Mouse (Mus musculus): ENCODE data around the gene Zic5. TPM values are rescaled to one million over a fixed set of nuclear protein-coding genes. Genes with fewer than 3 reads are reported as not detected.
A peak's percentile ranks its signal among the peaks of the same experiment; 100 is the strongest.

Gene Zic5
- polyA plus RNA-seq, 1 experiment from 2014 or later, result 4.8 TPM

DNA sequence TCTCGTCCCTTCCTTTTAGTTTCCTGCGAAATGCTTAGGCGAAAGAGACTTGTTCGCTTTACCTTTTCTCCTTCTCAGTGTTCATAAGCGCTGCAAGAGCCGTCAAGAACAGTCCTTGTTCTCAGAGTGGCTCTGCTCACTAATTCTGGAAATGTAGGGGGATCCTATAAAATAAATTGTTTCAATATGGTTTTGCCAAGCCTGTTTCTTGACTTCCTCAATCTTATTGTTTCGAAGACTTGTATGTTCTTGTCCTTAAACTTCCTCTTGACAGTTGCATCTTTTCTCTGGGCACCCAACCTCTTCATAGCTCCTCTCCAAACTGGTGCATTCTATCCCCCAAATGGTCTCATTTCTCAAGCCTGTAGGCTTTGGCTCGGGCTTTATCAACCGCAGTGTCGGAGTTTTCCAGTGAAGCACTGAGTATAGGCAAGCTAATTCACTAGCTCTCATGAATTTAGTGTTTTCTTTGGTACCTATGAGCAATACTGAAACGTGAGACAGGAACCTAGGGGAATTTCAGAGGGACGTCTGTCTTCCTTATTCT is 20.2 kb upstream of the Zic5 start:
- 1% methylated on average over 12 of the region's 12 CpGs for WGBS
- no peak for ATAC-seq (ENCODE audit: insufficient number of reproducible peaks, insufficient read depth, low FRiP score, low TSS enrichment)
- peaks cover 68% of the 10 kb centered on the region for H3K27me3 ChIP-seq
- peak overlapping the region; percentile 2; the same call in 1 of the 2 replicates for H3K4me2 ChIP-seq (replicated peaks)
- peaks cover 5% of the 10 kb centered on the region for H3K4me1 ChIP-seq
- no peaks in the 10 kb centered on the region for H3K36me3 ChIP-seq
- no peaks in the 10 kb centered on the region for H3K9me3 ChIP-seq
- H3K27ac ChIP-seq, result no peak overlapping the region
- no peak overlapping the region for H3K4me3 ChIP-seq
- no peak overlapping the region for H3K9ac ChIP-seq

DNA sequence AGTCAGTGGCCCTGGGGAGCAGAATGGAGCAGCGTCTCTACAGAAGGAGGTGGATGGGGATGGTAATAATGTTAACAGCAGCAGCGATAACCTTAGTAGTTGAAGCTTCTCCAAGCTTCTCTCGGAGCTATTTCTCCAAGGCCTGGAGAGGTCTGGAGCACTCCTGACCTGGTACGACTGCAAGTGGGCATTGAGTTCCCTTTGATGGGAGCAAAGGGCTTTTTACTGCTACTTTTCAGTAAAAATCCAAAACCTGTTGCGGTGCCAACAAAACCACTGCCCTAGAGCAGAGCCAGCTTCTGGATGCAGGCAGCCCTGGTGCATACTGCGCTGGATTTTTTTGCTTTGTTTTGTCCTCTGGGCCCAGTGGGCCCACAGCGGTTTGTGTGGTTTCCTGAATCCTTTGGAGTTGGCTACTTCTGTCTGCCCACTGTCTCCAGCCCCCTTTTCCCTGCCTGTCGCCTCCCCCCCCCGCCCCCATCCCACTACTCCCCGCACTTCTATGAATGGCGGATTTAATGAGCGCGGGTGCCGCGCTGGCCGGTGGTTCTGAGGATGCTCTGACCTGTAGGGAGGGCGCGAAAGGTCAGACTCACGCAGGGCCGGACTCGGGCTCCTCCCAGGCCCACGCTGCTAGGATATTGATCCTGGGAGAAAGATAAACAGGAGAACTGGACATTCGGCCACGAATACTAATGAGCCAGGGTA is 19.5 kb upstream of the Zic5 start:
- Histone ChIP-seq H3K27me3 (peaks cover 66% of the 10 kb centered on the region), H3K9me3 (no peaks in the 10 kb centered on the region), H3K36me3 (no peaks in the 10 kb centered on the region), H3K4me1 (no peaks in the 10 kb centered on the region), H3K4me2 (replicated peaks) (peak overlapping the region; percentile 2; the same call in 1 of the 2 replicates), H3K9ac (no peak overlapping the region), H3K4me3 (no peak overlapping the region), H3K27ac (no peak overlapping the region)
- 1% methylated on average over 24 of the region's 24 CpGs for WGBS
- ATAC-seq (ENCODE audit: insufficient number of reproducible peaks, insufficient read depth, low FRiP score, low TSS enrichment), result 0 out of 2 replicates have a peak, but pooled peaks have one; percentile 36

DNA sequence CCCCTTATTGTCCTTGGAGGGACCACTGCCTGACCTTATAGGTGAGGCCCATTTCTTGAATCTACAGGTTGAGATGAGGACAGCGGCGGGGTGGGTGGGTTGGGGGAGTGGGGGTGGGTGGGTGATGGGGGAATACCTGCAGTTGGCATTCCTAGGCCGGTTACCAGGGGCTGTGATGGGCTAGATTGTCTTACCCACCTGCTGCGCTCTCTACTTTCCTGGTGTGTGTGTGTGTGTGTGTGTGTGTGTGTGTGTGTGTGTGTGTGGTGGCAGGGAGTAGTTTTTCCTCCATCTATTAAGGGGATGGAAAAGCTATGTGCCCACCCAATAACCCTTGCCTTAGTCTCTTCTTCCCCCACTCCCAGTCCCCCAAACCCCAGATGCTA is 19.0 kb upstream of the Zic5 start:
- no peak for ATAC-seq (ENCODE audit: insufficient number of reproducible peaks, insufficient read depth, low FRiP score, low TSS enrichment)
- Histone ChIP-seq H3K4me1 (no peaks in the 10 kb centered on the region), H3K9ac (no peak overlapping the region), H3K9me3 (no peaks in the 10 kb centered on the region), H3K27ac (no peak overlapping the region), H3K27me3 (peaks cover 66% of the 10 kb centered on the region), H3K4me3 (no peak overlapping the region), H3K36me3 (no peaks in the 10 kb centered on the region), H3K4me2 (replicated peaks) (no peak overlapping the region)
- WGBS, result 11% methylated on average over 4 of the region's 4 CpGs

DNA sequence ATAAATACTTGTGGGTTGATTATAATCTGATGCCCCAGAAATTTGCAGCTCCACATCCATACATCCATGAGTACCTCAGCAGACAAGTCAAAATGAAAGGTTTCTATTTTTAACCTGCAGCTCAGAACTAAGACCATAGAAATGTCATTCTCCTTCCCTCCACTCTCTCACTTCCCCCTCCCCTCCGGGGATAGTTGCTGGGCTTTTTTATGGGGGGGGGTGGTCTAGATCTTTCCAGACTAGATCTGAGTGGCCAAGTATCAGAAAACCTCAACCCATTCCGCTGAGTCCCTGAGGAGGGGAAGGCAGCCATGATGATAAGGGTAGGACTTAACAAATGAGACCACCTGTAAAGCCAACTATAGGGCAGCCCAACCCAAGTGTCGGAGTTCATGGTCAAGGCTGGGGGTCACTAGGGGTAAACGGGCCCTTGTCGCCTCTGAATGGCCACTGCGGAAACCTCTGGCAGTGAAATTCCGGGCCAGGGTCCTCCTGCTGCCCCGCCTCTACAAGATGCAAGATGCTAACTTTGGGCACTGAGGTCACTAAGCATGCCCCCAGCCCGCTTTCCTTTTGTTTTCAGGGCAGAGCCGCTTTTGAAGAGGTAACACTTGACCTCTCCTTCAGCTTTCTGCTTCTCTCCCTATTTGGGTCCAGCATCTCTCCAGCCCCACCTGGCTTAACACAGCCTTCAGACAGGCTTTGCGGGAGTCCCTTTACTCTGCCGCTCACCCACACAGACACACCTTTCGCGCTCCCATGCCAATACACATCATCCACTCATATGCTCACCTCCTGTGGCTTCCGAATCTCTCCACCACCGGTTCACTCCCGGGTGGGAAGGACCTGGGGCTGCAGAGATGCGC is 18.3 kb upstream of the Zic5 start:
- Histone ChIP-seq H3K4me3 (no peak overlapping the region), H3K9ac (no peak overlapping the region), H3K27me3 (peaks cover 69% of the 10 kb centered on the region), H3K4me1 (no peaks in the 10 kb centered on the region), H3K9me3 (no peaks in the 10 kb centered on the region), H3K27ac (no peak overlapping the region), H3K4me2 (replicated peaks) (no peak overlapping the region), H3K36me3 (no peaks in the 10 kb centered on the region)
- WGBS, result 3% methylated on average over 18 of the region's 18 CpGs
- ATAC-seq (ENCODE audit: insufficient number of reproducible peaks, insufficient read depth, low FRiP score, low TSS enrichment), result no peak

DNA sequence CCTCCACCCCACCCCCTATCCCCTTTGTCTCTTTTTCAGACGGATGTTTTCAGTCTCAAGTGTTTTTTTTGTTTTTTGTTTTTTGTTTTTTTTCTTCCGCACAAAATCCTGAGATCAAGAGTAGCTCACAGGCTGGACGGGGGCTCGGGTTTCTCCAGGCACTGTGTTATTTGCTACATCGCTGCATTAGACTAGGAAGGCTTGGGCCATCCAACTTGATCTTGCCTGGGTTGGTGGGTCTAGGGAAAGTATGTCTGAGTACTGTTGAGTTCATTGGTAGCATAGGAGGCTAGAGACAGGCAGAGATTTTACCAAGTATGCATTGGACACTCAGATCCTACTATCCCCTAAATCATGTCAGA is 17.5 kb upstream of the Zic5 start:
- Histone ChIP-seq H3K4me2 (replicated peaks) (0 out of 2 replicates have a peak overlapping the region, but pooled peaks have one; percentile 16), H3K36me3 (no peaks in the 10 kb centered on the region), H3K9ac (no peak overlapping the region), H3K27me3 (peaks cover 75% of the 10 kb centered on the region), H3K4me1 (no peaks in the 10 kb centered on the region), H3K9me3 (no peaks in the 10 kb centered on the region), H3K27ac (no peak overlapping the region), H3K4me3 (no peak overlapping the region)
- 5% methylated on average over 5 of the region's 5 CpGs for WGBS
- no peak for ATAC-seq (ENCODE audit: insufficient number of reproducible peaks, insufficient read depth, low FRiP score, low TSS enrichment)

DNA sequence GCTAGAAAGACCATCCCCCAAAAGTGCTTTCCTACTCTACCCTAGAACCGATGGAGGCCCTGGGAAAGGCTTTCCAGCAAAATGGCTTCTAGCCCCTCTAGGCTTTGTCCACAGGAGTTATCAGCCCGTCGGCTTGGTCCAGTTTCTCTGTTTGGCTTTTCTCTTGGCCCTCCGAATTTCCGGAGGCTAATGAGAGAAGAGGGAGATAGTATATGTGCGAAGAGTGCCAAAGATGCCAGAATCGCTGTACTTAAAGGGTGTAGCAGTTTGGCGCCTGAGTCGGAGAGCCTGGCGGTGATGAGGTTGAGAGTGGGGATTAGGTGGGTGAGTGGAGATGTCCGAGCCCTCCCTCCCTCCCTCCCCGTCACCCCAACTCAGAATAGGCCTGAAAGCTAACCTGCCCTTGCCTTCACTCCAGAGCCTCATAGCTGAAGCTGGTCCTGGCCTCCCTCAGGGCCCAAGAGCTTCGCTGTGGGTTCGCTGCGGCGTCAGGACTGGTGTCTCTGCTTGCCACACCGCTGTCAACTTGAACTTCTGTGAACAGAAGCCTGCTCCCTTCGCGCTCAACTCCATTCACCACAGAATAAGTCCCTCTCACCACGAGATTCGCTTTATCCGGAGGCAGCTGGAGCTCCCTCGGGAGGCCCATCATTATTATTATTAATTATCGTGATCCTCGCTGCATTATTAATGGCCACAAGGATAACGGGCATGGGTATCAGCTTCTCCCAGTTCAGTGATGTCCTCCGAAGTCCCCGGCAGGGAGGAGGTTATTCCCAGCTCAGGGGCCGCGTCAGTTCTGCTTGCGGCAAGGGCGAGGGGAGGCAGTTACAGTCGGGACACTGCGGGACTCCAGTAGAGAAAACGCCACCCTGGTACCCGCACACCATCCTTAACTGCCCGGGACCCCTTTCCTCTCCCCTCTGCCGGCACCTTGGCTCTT is 16.9 kb upstream of the Zic5 start:
- no peak overlapping the region for H3K9ac ChIP-seq
- no peaks in the 10 kb centered on the region for H3K4me1 ChIP-seq
- H3K36me3 ChIP-seq, result no peaks in the 10 kb centered on the region
- no peak overlapping the region for H3K4me3 ChIP-seq
- ATAC-seq (ENCODE audit: insufficient number of reproducible peaks, insufficient read depth, low FRiP score, low TSS enrichment), result no peak
- H3K27me3 ChIP-seq, result peaks cover 73% of the 10 kb centered on the region
- H3K27ac ChIP-seq, result no peak overlapping the region
- peak overlapping the region; percentile 16 for H3K4me2 ChIP-seq (replicated peaks)
- WGBS, result under 1% methylated on average over 38 of the region's 38 CpGs
- H3K9me3 ChIP-seq, result no peaks in the 10 kb centered on the region

DNA sequence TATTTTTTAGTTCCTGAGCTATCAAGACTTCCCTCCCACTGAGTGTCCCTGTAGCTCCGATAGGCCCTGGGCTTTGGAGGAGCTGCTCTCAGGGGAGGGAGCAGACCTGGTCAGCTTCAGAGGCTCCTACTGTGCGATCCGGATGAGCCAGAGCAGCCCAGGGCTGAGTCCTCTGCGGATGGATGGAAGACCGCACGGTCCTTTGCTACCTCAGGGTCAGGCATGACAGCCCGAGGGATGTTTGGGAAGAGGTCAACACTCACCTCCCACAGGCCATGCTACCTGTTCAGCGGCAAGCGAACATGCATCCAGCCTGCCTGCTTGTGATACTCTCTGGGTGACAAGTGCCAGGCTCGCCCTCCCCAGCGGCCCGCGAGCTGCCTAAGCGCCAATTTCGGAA is 15.7 kb upstream of the Zic5 start:
- no peak overlapping the region; the same call in 1 of the 2 replicates for H3K4me3 ChIP-seq
- WGBS, result 2% methylated on average over 15 of the region's 15 CpGs
- H3K9ac ChIP-seq, result no peak overlapping the region
- peaks cover 70% of the 10 kb centered on the region for H3K27me3 ChIP-seq
- no peaks in the 10 kb centered on the region for H3K36me3 ChIP-seq
- H3K4me1 ChIP-seq, result no peaks in the 10 kb centered on the region
- peak overlapping the region; percentile 16; the same call in 1 of the 2 replicates for H3K4me2 ChIP-seq (replicated peaks)
- no peaks in the 10 kb centered on the region for H3K9me3 ChIP-seq
- H3K27ac ChIP-seq, result no peak overlapping the region; the same call in 1 of the 2 replicates
- no peak for ATAC-seq (ENCODE audit: insufficient number of reproducible peaks, insufficient read depth, low FRiP score, low TSS enrichment)

DNA sequence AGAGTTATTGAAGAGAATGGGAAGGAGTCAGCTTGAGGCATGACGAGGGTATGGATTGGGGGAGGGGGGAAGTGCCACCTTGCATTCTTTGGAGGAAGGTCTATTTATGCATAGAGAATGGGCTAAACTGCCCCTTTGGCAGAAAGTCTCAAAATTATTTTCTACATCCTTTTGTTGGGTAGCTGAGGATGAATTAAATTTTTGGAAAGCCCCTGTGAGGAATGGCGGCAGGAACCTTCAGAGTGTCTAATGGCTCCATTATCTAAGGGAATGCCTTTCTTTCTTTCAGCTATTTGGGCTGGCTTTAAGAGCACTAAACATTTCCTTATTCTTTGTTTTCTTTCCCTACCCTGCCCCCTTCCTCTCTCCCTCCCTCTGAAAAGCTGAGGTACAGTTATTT is 14.9 kb upstream of the Zic5 start:
- Histone ChIP-seq H3K9ac (no peak overlapping the region), H3K4me1 (peaks cover 8% of the 10 kb centered on the region; the same call in 1 of the 2 replicates), H3K27me3 (peaks cover 71% of the 10 kb centered on the region), H3K4me3 (no peak overlapping the region), H3K4me2 (replicated peaks) (0 out of 2 replicates have a peak overlapping the region, but pooled peaks have one; percentile 16), H3K27ac (no peak overlapping the region), H3K36me3 (no peaks in the 10 kb centered on the region), H3K9me3 (no peaks in the 10 kb centered on the region)
- ATAC-seq (ENCODE audit: insufficient number of reproducible peaks, insufficient read depth, low FRiP score, low TSS enrichment), result no peak
- WGBS, result 7% methylated on average over 2 of the region's 2 CpGs

DNA sequence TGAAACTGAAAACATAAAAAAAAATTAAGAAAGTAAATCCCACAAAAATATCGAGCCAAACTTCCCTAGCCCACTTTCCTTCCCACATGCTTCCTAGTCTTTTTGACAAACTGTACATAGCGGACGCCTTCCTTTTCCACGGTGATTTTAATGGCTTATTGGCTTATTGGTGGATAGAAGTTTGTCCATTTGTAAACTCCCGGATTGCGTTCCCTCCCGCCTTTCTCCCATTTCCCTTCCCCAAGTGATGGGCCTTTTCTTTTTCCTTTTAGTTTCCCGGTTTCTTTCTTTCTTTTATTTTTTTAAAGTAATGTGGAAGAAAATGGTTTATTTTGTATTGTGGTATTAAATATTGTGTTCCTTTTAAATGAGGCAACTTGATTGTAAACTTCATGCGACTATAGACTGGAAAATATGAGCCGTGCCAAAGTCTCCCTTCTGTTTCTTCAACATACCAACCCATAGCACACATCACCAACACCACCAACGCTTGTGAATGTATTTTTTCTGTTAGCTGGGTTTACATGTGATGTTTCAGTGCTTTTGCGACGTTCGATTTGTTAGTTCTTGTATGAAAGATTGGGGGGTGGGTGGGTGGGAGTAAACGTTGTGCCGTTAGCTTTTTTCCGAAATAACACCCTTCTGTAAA is 14.1 kb upstream of the Zic5 start:
- H3K27me3 ChIP-seq, result peaks cover 71% of the 10 kb centered on the region
- H3K36me3 ChIP-seq, result no peaks in the 10 kb centered on the region
- no peak overlapping the region for H3K27ac ChIP-seq
- no peak overlapping the region for H3K4me2 ChIP-seq (replicated peaks)
- no peaks in the 10 kb centered on the region for H3K9me3 ChIP-seq
- H3K9ac ChIP-seq, result no peak overlapping the region
- H3K4me3 ChIP-seq, result 0 out of 2 replicates have a peak overlapping the region, but pooled peaks have one; percentile 7
- H3K4me1 ChIP-seq, result peaks cover 15% of the 10 kb centered on the region; the same call in 1 of the 2 replicates
- WGBS, result 10% methylated on average over 17 of the region's 17 CpGs
- ATAC-seq (ENCODE audit: insufficient number of reproducible peaks, insufficient read depth, low FRiP score, low TSS enrichment), result no peak

DNA sequence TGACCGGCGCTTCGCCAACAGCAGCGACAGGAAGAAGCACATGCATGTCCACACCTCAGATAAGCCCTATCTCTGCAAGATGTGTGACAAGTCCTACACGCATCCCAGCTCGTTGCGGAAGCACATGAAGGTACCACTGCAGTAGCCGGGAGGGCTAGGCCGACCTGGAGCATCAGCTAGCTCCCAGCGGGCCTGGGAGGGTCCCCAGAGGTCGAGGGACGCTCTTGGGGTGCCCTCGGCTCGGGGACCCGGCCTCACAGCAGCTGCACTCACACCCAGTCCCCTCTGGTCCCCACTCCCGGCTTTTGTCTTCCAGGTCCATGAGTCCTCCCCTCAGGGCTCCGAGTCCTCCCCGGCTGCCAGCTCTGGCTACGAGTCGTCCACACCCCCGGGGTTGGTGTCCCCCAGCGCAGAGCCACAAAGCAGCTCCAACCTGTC is 13.1 kb upstream of the Zic5 start:
- H3K9ac ChIP-seq, result peak overlapping the region; percentile 52
- peak overlapping the region; percentile 49 for H3K4me3 ChIP-seq
- H3K27ac ChIP-seq, result peak overlapping the region; percentile 31
- peaks cover 21% of the 10 kb centered on the region; the same call in 1 of the 2 replicates for H3K4me1 ChIP-seq
- WGBS, result under 1% methylated on average over 22 of the region's 22 CpGs
- no peak for ATAC-seq (ENCODE audit: insufficient number of reproducible peaks, insufficient read depth, low FRiP score, low TSS enrichment)
- peaks cover 71% of the 10 kb centered on the region for H3K27me3 ChIP-seq
- no peaks in the 10 kb centered on the region for H3K9me3 ChIP-seq
- no peaks in the 10 kb centered on the region for H3K36me3 ChIP-seq
- H3K4me2 ChIP-seq (replicated peaks), result peak overlapping the region; percentile 29

All from embryonic facial prominence, embryonic 12.5 days (tissue).